Mouse (Mus musculus) lung, adult 2 months (tissue): ENCODE results near the gene Doc2g.

ENCODE experiments used
- CTCF ChIP-seq: fragments of 200-500 bp; IDR thresholded peaks from 2 replicates; pipeline ENCODE4 v1.5.1; 2011; ENCODE audit warnings: mild to moderate bottlenecking, low read length, control low read depth; ENCODE audit not compliant: insufficient read depth
- POLR2A ChIP-seq: fragments of 200-500 bp; IDR thresholded peaks from 2 replicates; pipeline ENCODE4 v1.6.1; 2011; ENCODE audit warnings: low read depth, mild to moderate bottlenecking, control low read depth, low read length, borderline replicate concordance; ENCODE audit errors: extremely low read depth

DNA sequence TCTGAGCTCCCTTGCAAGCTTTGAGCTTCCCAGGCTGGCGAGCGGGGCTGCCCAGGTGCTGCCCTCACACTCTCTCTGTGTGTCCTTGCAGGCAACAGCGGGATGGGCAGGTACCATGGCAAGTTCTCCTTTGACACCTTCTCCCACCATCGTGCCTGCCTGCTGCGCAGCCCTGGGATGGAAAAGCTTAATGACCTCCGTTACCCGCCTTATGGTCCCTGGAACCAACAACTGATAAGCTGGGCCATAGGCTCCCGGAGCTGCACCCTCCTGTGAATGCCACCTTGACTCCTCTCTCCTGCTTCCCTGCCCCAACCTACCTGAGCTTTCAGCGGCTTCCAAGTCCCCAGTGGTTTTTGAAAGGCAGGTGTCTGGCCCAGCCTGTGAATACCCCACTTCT is 22.2 kb upstream of the Doc2g start:
- TF ChIP-seq CTCF (no peak), POLR2A (no peak)
